Mouse (Mus musculus) forebrain, embryonic 12.5 days (tissue): ENCODE results near the gene Larp4. TPM values are rescaled to one million over a fixed set of nuclear protein-coding genes. Genes with fewer than 3 reads are reported as not detected.

ENCODE experiments used
- ATAC-seq: fragments of 200-750 bp; cut with Nextera tagmentation; 2 replicates; pipeline ENCODE4 v1.8.0; 2017; ENCODE audit warnings: moderate TSS enrichment; ENCODE audit not compliant: low FRiP score
- H3K27ac ChIP-seq: fragments of 300-500 bp; sonication (generic); 2 replicates; pipeline ENCODE4 v1.5.1; 2016; ENCODE audit warnings: mild to moderate bottlenecking
- H3K27me3 ChIP-seq: fragments of 300-500 bp; sonication (generic); 2 replicates; pipeline ENCODE4 v1.6.1; 2016; ENCODE audit warnings: mild to moderate bottlenecking
- H3K36me3 ChIP-seq: fragments of 300-500 bp; sonication (generic); replicated peaks from 2 replicates; pipeline ENCODE4 v1.6.1; 2016; ENCODE audit warnings: mild to moderate bottlenecking
- H3K4me1 ChIP-seq: fragments of 300-500 bp; sonication (generic); 2 replicates; pipeline ENCODE4 v1.6.1; 2016
- H3K4me2 ChIP-seq: fragments of 300-500 bp; sonication (generic); 2 replicates; pipeline ENCODE4 v1.6.1; 2016; ENCODE audit warnings: mild to moderate bottlenecking, moderate library complexity
- H3K4me3 ChIP-seq: fragments of 300-500 bp; sonication (generic); replicated peaks from 2 replicates; pipeline ENCODE4 v1.5.1; 2016; ENCODE audit warnings: mild to moderate bottlenecking
- H3K9ac ChIP-seq: fragments of 300-500 bp; sonication (generic); 2 replicates; pipeline ENCODE4 v1.6.1; 2016; ENCODE audit warnings: mild to moderate bottlenecking
- H3K9me3 ChIP-seq: fragments of 300-500 bp; sonication (generic); 2 replicates; pipeline ENCODE4 v1.6.1; 2016
- WGBS: fragments of 180-500 bp; shearing (Covaris S2); methylation state at CpG from one replicate; pipeline ENCODE4 v1.1.7; 2016; 5-methylcytosine and 5-hydroxymethylcytosine counted together
- polyA plus RNA-seq: library from polyadenylated mRNA; unstranded; fragments of >200 nt; fragmentation: Nextera tagmentation; extraction: Ambion mirVana; gene quantifications from 2 replicates; pipeline ENCODE4 v1.2.1, GENCODE M21; 2016

The Larp4 gene
- polyA plus RNA-seq, 1 experiment from 2014 or later: 41.5 TPM

- WGBS: 62% methylated on average over 6 of the region's 6 CpGs
- no peak overlapping the region for H3K27ac ChIP-seq
- H3K9me3 ChIP-seq: no peaks in the 10 kb centered on the region
- H3K27me3 ChIP-seq: no peaks in the 10 kb centered on the region
- peaks cover 36% of the 10 kb centered on the region for H3K4me1 ChIP-seq
- no peak for ATAC-seq
- H3K9ac ChIP-seq: no peak overlapping the region
- H3K36me3 ChIP-seq: peaks cover 20% of the 10 kb centered on the region
- H3K4me2 ChIP-seq: no peak overlapping the region
- H3K4me3 ChIP-seq: no peak overlapping the region
Measured at GRCm38 (mm10) chr15:100045576-100045975, 75.7 kb downstream of the Larp4 start.

GRCm38 (mm10) chr15:100049496-100050087 lies 79.7 kb downstream of the Larp4 start:
- Histone ChIP-seq H3K9ac (no peak overlapping the region), H3K36me3 (peaks cover 21% of the 10 kb centered on the region), H3K27ac (no peak overlapping the region), H3K4me2 (no peak overlapping the region), H3K9me3 (no peaks in the 10 kb centered on the region), H3K4me3 (no peak overlapping the region), H3K27me3 (no peaks in the 10 kb centered on the region), H3K4me1 (peaks cover 34% of the 10 kb centered on the region)
- 84% methylated on average over 7 of the region's 7 CpGs for WGBS
- no peak for ATAC-seq

- Histone ChIP-seq H3K36me3 (peaks cover 21% of the 10 kb centered on the region), H3K4me2 (no peak overlapping the region), H3K4me3 (no peak overlapping the region)
Measured at GRCm38 (mm10) chr15:100050940-100051339, 81.1 kb downstream of the Larp4 start.

GRCm38 (mm10) chr15:100052726-100053125 lies 82.9 kb downstream of the Larp4 start:
- Histone ChIP-seq H3K27me3 (no peaks in the 10 kb centered on the region), H3K9ac (no peak overlapping the region), H3K4me2 (no peak overlapping the region), H3K4me3 (no peak overlapping the region), H3K4me1 (peaks cover 15% of the 10 kb centered on the region), H3K36me3 (peaks cover 12% of the 10 kb centered on the region), H3K27ac (0 out of 2 replicates have a peak overlapping the region, but pooled peaks have one; percentile 53), H3K9me3 (no peaks in the 10 kb centered on the region)
- peak; percentile 41; the same call in 1 of the 2 replicates for ATAC-seq
- WGBS: 45% methylated on average over 3 of the region's 3 CpGs

More at GRCm38 (mm10) chr15:100050940-100051339, 81.1 kb downstream of the Larp4 start:
- Histone ChIP-seq H3K27me3 (no peaks in the 10 kb centered on the region), H3K9me3 (no peaks in the 10 kb centered on the region), H3K27ac (no peak overlapping the region), H3K4me1 (peaks cover 23% of the 10 kb centered on the region), H3K9ac (no peak overlapping the region)
- ATAC-seq: no peak
- 84% methylated on average over 7 of the region's 7 CpGs for WGBS

- H3K4me2 ChIP-seq: no peak overlapping the region
- no peak overlapping the region for H3K9ac ChIP-seq
- H3K9me3 ChIP-seq: no peaks in the 10 kb centered on the region
- ATAC-seq: no peak
- no peaks in the 10 kb centered on the region for H3K27me3 ChIP-seq
- H3K4me1 ChIP-seq: peaks cover 23% of the 10 kb centered on the region
- no peak overlapping the region for H3K4me3 ChIP-seq
- no peak overlapping the region for H3K27ac ChIP-seq
- 90% methylated on average over 7 of the region's 7 CpGs for whole genome bisulfite sequencing
- no peaks in the 10 kb centered on the region for H3K36me3 ChIP-seq
Measured at GRCm38 (mm10) chr15:100056397-100056908, 86.6 kb downstream of the Larp4 start.

- H3K36me3 ChIP-seq: no peaks in the 10 kb centered on the region
- H3K9me3 ChIP-seq: no peaks in the 10 kb centered on the region
- no peak overlapping the region for H3K4me2 ChIP-seq
- no peaks in the 10 kb centered on the region for H3K27me3 ChIP-seq
- H3K4me1 ChIP-seq: peaks cover 15% of the 10 kb centered on the region
- no peak for ATAC-seq
- 80% methylated on average over 3 of the region's 3 CpGs for WGBS
- H3K27ac ChIP-seq: no peak overlapping the region
- no peak overlapping the region for H3K9ac ChIP-seq
- H3K4me3 ChIP-seq: no peak overlapping the region
Measured at GRCm38 (mm10) chr15:100057698-100058097, 87.8 kb downstream of the Larp4 start.

GRCm38 (mm10) chr15:100058143-100058542 lies 88.3 kb downstream of the Larp4 start:
- Histone ChIP-seq H3K9ac (no peak overlapping the region), H3K27me3 (no peaks in the 10 kb centered on the region), H3K4me1 (peaks cover 11% of the 10 kb centered on the region), H3K36me3 (no peaks in the 10 kb centered on the region), H3K27ac (no peak overlapping the region), H3K4me3 (no peak overlapping the region), H3K9me3 (no peaks in the 10 kb centered on the region), H3K4me2 (no peak overlapping the region)
- WGBS: 93% methylated on average over 3 of the region's 3 CpGs
- no peak for ATAC-seq

- Histone ChIP-seq H3K9me3 (no peaks in the 10 kb centered on the region), H3K27ac (no peak overlapping the region), H3K4me2 (no peak overlapping the region), H3K9ac (no peak overlapping the region), H3K4me3 (no peak overlapping the region), H3K4me1 (peaks cover 8% of the 10 kb centered on the region), H3K27me3 (no peaks in the 10 kb centered on the region), H3K36me3 (no peaks in the 10 kb centered on the region)
- ATAC-seq: no peak
- 87% methylated on average over 11 of the region's 11 CpGs for WGBS
Measured at GRCm38 (mm10) chr15:100058912-100059311, 89.0 kb downstream of the Larp4 start.

GRCm38 (mm10) chr15:100059626-100060311 lies 89.9 kb downstream of the Larp4 start:
- WGBS: 86% methylated on average over 7 of the region's 7 CpGs
- H3K4me3 ChIP-seq: no peak overlapping the region

GRCm38 (mm10) chr15:100060513-100061140 lies 90.8 kb downstream of the Larp4 start:
- Histone ChIP-seq H3K36me3 (no peaks in the 10 kb centered on the region), H3K4me1 (peaks cover 8% of the 10 kb centered on the region), H3K27ac (no peak overlapping the region), H3K4me2 (no peak overlapping the region), H3K9ac (no peak overlapping the region), H3K4me3 (no peak overlapping the region), H3K27me3 (no peaks in the 10 kb centered on the region), H3K9me3 (no peaks in the 10 kb centered on the region)
- no peak for ATAC-seq
- 81% methylated on average over 4 of the region's 4 CpGs for WGBS

More at GRCm38 (mm10) chr15:100059626-100060311, 89.9 kb downstream of the Larp4 start:
- no peaks in the 10 kb centered on the region for H3K9me3 ChIP-seq
- no peaks in the 10 kb centered on the region for H3K27me3 ChIP-seq
- no peaks in the 10 kb centered on the region for H3K36me3 ChIP-seq
- H3K4me1 ChIP-seq: peaks cover 8% of the 10 kb centered on the region
- H3K4me2 ChIP-seq: no peak overlapping the region
- no peak for ATAC-seq
- H3K27ac ChIP-seq: no peak overlapping the region
- no peak overlapping the region for H3K9ac ChIP-seq

- no peak for ATAC-seq
- H3K27me3 ChIP-seq: no peaks in the 10 kb centered on the region
- 95% methylated on average over 3 of the region's 3 CpGs for whole genome bisulfite sequencing
Measured at GRCm38 (mm10) chr15:100061377-100061776, 91.5 kb downstream of the Larp4 start.

GRCm38 (mm10) chr15:100063229-100063773 lies 93.4 kb downstream of the Larp4 start:
- H3K4me1 ChIP-seq: peaks cover 13% of the 10 kb centered on the region
- no peaks in the 10 kb centered on the region for H3K36me3 ChIP-seq
- 96% methylated on average over 13 of the region's 13 CpGs for WGBS
- H3K27me3 ChIP-seq: no peaks in the 10 kb centered on the region
- no peak for ATAC-seq
- no peaks in the 10 kb centered on the region for H3K9me3 ChIP-seq
- H3K27ac ChIP-seq: no peak overlapping the region
- H3K4me2 ChIP-seq: no peak overlapping the region
- H3K9ac ChIP-seq: no peak overlapping the region
- no peak overlapping the region for H3K4me3 ChIP-seq

More at GRCm38 (mm10) chr15:100061377-100061776, 91.5 kb downstream of the Larp4 start:
- no peak overlapping the region for H3K4me2 ChIP-seq
- no peaks in the 10 kb centered on the region for H3K36me3 ChIP-seq
- H3K4me3 ChIP-seq: no peak overlapping the region
- no peak overlapping the region for H3K27ac ChIP-seq
- no peak overlapping the region for H3K9ac ChIP-seq
- peaks cover 10% of the 10 kb centered on the region for H3K4me1 ChIP-seq
- no peaks in the 10 kb centered on the region for H3K9me3 ChIP-seq
